Mouse (Mus musculus): Measurements from ENCODE around the gene Stac. TPM values are rescaled to one million over a fixed set of nuclear protein-coding genes. Genes with fewer than 3 reads are reported as not detected.
A peak's percentile ranks its signal among the peaks of the same experiment; 100 is the strongest.

The Stac gene
- 7.2 and 10.5 TPM in 2 replicates for polyA plus RNA-seq (2014; fragmentation: Nextera tagmentation; extraction: Ambion mirVana)

DNA sequence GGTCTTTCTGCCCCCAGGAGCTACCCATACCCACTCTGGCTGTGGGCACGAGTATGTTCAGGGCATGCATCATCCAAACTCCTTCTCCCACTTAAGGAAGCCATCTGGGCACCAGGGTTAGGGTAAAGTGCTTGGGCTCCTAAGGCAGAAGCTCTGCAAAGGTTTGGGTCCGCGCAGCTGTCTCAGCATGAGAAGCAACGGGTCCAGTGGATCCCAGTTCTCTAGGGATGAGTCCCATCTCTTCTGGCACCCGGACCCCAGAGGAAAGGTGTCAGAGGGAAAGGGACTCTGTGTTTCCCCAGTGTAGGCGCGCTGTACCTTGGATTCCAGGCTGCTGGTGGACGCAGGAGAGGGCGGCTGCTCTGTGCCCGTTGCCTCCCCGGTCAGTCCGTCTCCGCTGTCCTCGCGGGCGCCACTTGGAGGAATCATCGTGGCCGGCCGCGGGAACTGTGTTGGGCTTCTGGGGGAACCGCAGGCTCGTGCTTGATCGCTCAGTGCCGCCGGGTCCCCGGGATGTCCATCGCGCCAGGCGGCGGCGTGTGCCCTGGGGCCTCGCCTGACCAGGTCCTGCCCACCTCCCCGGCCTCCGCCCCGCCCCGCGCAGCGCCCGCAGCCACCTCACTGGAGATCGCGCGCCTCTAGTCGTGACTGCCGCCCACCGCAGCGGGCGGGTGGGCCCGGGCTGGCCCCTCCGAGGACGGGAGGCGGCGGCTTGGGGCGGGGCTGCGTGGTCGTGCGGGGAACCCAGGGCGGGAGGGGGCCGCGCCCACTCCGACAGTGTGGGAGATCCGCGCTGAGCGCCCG, at the start of gene Stac:
Gene Stac (minus strand): TSS at position 669 of the 804 bp plus-strand sequence.
- H3K4me3 ChIP-seq (ENCODE audit: low read depth, low read length), result peak within 1 kb of the TSS; percentile 47
- H3K9me3 ChIP-seq (ENCODE audit: control insufficient read depth, low read length), result no peaks in the 10 kb centered on the region
- peak; percentile 82 for ATAC-seq (ENCODE audit: low read depth)
- H3K27me3 ChIP-seq (ENCODE audit: control insufficient read depth, insufficient read depth, low read length), result no peaks in the 10 kb centered on the region
- H3K4me1 ChIP-seq (ENCODE audit: control insufficient read depth, insufficient read depth, low read length), result no peaks in the 10 kb centered on the region
- peak within 1 kb of the TSS; percentile 93 for H3K4me2 ChIP-seq (ENCODE audit: low read depth, low read length)
- 2% methylated on average over 51 of the region's 64 CpGs for WGBS
- peak within 1 kb of the TSS; percentile 57 for H3K9ac ChIP-seq (replicated peaks; ENCODE audit: low read depth, low read length)
- no peak within 1 kb of the TSS for H3K27ac ChIP-seq (ENCODE audit: low read depth, low read length)
- no peaks in the 10 kb centered on the region for H3K36me3 ChIP-seq (ENCODE audit: control insufficient read depth, insufficient read depth, low read length)

DNA sequence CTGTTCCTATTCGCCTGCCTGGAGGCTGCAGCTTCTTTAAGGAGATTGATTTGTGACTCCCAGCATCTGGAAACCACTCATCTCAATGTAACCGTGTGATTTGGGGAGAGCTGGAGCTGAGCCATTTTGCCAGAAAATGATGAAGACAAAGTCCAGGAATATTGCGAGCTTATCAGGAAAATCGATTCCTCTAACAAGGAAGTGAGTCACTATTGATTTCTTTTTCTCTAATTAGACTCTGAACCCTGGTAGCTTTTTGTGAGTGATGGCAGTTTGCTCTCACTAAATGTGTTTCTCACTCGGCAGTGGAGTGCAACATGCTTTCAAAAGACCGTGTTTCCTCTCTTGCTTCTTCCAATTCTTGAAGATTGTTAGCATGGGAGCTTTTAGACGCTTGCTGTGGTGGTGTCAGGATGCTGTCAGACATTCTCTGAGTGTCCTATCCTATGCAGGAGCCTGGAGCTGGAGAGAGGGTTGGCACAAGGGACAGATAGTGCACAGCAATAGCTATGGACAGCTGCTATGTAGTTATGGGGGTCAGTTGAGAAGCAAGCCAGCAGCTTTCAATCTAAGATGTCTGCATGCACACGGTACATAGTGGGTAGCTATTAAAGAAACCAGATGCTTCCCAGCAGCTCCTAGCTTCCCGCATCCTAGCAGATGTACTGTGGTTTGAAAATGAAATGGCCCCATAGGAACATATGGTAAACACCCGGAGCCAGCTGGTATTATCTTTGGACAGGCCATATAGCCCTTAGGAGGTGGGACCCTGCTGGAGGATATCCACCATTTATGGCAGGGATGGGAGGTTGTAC, 49.5 kb upstream of the Stac start:
- no peak overlapping the region for H3K9ac ChIP-seq (replicated peaks; ENCODE audit: low read depth, low read length)
- peak; percentile 31; the same call in 1 of the 2 replicates for ATAC-seq (ENCODE audit: low read depth)
- H3K4me3 ChIP-seq (ENCODE audit: low read depth, low read length), result no peak overlapping the region
- WGBS, result 53% methylated on average over 10 of the region's 10 CpGs
- no peaks in the 10 kb centered on the region for H3K36me3 ChIP-seq (ENCODE audit: control insufficient read depth, insufficient read depth, low read length)
- H3K27ac ChIP-seq (ENCODE audit: low read depth, low read length), result no peak overlapping the region
- no peaks in the 10 kb centered on the region for H3K27me3 ChIP-seq (ENCODE audit: control insufficient read depth, insufficient read depth, low read length)
- H3K4me2 ChIP-seq (ENCODE audit: low read depth, low read length), result no peak overlapping the region
- no peaks in the 10 kb centered on the region for H3K9me3 ChIP-seq (ENCODE audit: control insufficient read depth, low read length)
- H3K4me1 ChIP-seq (ENCODE audit: control insufficient read depth, insufficient read depth, low read length), result no peaks in the 10 kb centered on the region

DNA sequence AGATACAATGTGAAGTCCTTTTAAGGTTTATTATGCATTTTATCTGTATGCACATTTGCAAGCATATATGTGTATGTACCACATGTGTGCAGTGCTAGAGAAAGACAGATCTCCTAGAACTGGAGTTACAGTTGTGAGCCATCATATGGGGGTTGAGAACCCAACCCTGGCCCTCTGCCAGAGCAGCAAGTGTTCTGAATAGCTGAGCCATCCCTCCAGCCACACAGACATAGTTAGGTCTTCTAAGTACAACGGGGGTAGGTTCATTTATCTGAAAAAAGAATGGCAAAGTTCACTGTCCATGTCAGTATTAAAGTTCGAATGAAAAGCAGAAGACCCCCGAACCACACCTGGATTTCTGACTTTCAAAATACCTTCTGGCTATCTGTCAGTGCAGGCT, 48.9 kb upstream of the Stac start:
- no peaks in the 10 kb centered on the region for H3K4me1 ChIP-seq (ENCODE audit: control insufficient read depth, insufficient read depth, low read length)
- no peak overlapping the region for H3K27ac ChIP-seq (ENCODE audit: low read depth, low read length)
- WGBS, result 72% methylated on average over 3 of the region's 3 CpGs
- no peak overlapping the region for H3K4me2 ChIP-seq (ENCODE audit: low read depth, low read length)
- no peak overlapping the region for H3K4me3 ChIP-seq (ENCODE audit: low read depth, low read length)
- H3K27me3 ChIP-seq (ENCODE audit: control insufficient read depth, insufficient read depth, low read length), result no peaks in the 10 kb centered on the region
- no peaks in the 10 kb centered on the region for H3K9me3 ChIP-seq (ENCODE audit: control insufficient read depth, low read length)
- ATAC-seq (ENCODE audit: low read depth), result no peak
- no peaks in the 10 kb centered on the region for H3K36me3 ChIP-seq (ENCODE audit: control insufficient read depth, insufficient read depth, low read length)
- H3K9ac ChIP-seq (replicated peaks; ENCODE audit: low read depth, low read length), result no peak overlapping the region

GRCm38 (mm10) chr9:111737796-111738195, 47.6 kb upstream of the Stac start:
- WGBS, result 77% methylated on average over 2 of the region's 2 CpGs
- Histone ChIP-seq H3K27me3 (ENCODE audit: control insufficient read depth, insufficient read depth, low read length) (no peaks in the 10 kb centered on the region), H3K4me3 (ENCODE audit: low read depth, low read length) (no peak overlapping the region), H3K9me3 (ENCODE audit: control insufficient read depth, low read length) (no peaks in the 10 kb centered on the region), H3K27ac (ENCODE audit: low read depth, low read length) (no peak overlapping the region), H3K4me2 (ENCODE audit: low read depth, low read length) (no peak overlapping the region), H3K9ac (replicated peaks; ENCODE audit: low read depth, low read length) (no peak overlapping the region), H3K36me3 (ENCODE audit: control insufficient read depth, insufficient read depth, low read length) (no peaks in the 10 kb centered on the region), H3K4me1 (ENCODE audit: control insufficient read depth, insufficient read depth, low read length) (no peaks in the 10 kb centered on the region)
- no peak for ATAC-seq (ENCODE audit: low read depth)

DNA sequence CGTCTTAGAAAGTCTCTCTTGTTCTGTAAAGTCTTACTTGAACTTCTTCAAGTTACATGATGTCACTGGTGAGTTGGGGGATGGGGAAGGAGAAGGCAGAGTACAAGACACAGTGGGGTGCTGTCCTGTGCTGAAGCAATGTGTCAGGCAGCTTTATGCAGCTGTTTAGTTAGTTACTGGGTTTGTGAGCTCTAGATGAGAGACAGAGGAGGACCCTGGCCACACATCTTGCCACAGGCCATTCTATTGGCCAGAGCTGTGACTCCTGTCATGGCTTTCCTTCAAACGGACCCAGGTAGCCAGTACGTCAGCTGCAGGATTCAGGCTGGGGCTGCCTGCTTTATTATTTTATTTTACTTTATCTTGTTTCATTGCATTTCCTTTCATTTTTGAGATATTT, 45.8 kb upstream of the Stac start:
- WGBS, result 70% methylated on average over 3 of the region's 3 CpGs

GRCm38 (mm10) chr9:111731939-111732670, 42.0 kb upstream of the Stac start:
- Histone ChIP-seq H3K27ac (ENCODE audit: low read depth, low read length) (no peak overlapping the region), H3K9ac (replicated peaks; ENCODE audit: low read depth, low read length) (no peak overlapping the region), H3K4me1 (ENCODE audit: control insufficient read depth, insufficient read depth, low read length) (no peaks in the 10 kb centered on the region), H3K9me3 (ENCODE audit: control insufficient read depth, low read length) (no peaks in the 10 kb centered on the region), H3K27me3 (ENCODE audit: control insufficient read depth, insufficient read depth, low read length) (no peaks in the 10 kb centered on the region), H3K4me3 (ENCODE audit: low read depth, low read length) (no peak overlapping the region), H3K36me3 (ENCODE audit: control insufficient read depth, insufficient read depth, low read length) (no peaks in the 10 kb centered on the region), H3K4me2 (ENCODE audit: low read depth, low read length) (no peak overlapping the region)
- ATAC-seq (ENCODE audit: low read depth), result no peak
- 81% methylated on average over 9 of the region's 9 CpGs for WGBS

More for the DNA sequence above, 45.8 kb upstream of the Stac start:
- Histone ChIP-seq H3K4me2 (ENCODE audit: low read depth, low read length) (no peak overlapping the region), H3K36me3 (ENCODE audit: control insufficient read depth, insufficient read depth, low read length) (no peaks in the 10 kb centered on the region), H3K27me3 (ENCODE audit: control insufficient read depth, insufficient read depth, low read length) (no peaks in the 10 kb centered on the region), H3K4me3 (ENCODE audit: low read depth, low read length) (no peak overlapping the region), H3K9ac (replicated peaks; ENCODE audit: low read depth, low read length) (no peak overlapping the region), H3K27ac (ENCODE audit: low read depth, low read length) (no peak overlapping the region), H3K9me3 (ENCODE audit: control insufficient read depth, low read length) (no peaks in the 10 kb centered on the region), H3K4me1 (ENCODE audit: control insufficient read depth, insufficient read depth, low read length) (no peaks in the 10 kb centered on the region)
- no peak for ATAC-seq (ENCODE audit: low read depth)

- H3K27ac ChIP-seq (ENCODE audit: low read depth, low read length), result no peak overlapping the region
- ATAC-seq (ENCODE audit: low read depth), result no peak
- no peak overlapping the region for H3K4me3 ChIP-seq (ENCODE audit: low read depth, low read length)
- no peaks in the 10 kb centered on the region for H3K4me1 ChIP-seq (ENCODE audit: control insufficient read depth, insufficient read depth, low read length)
- WGBS, result 18% methylated on average over 5 of the region's 5 CpGs
- H3K9ac ChIP-seq (replicated peaks; ENCODE audit: low read depth, low read length), result no peak overlapping the region
- no peaks in the 10 kb centered on the region for H3K9me3 ChIP-seq (ENCODE audit: control insufficient read depth, low read length)
- no peaks in the 10 kb centered on the region for H3K36me3 ChIP-seq (ENCODE audit: control insufficient read depth, insufficient read depth, low read length)
- H3K4me2 ChIP-seq (ENCODE audit: low read depth, low read length), result no peak overlapping the region
- no peaks in the 10 kb centered on the region for H3K27me3 ChIP-seq (ENCODE audit: control insufficient read depth, insufficient read depth, low read length)
Measured at GRCm38 (mm10) chr9:111724981-111725593, 34.9 kb upstream of the Stac start.

GRCm38 (mm10) chr9:111714457-111714856, 24.3 kb upstream of the Stac start:
- no peak overlapping the region for H3K27ac ChIP-seq (ENCODE audit: low read depth, low read length)
- ATAC-seq (ENCODE audit: low read depth), result no peak
- no peaks in the 10 kb centered on the region for H3K4me1 ChIP-seq (ENCODE audit: control insufficient read depth, insufficient read depth, low read length)
- no peaks in the 10 kb centered on the region for H3K9me3 ChIP-seq (ENCODE audit: control insufficient read depth, low read length)
- 73% methylated on average over 3 of the region's 3 CpGs for WGBS
- no peak overlapping the region for H3K9ac ChIP-seq (replicated peaks; ENCODE audit: low read depth, low read length)
- H3K4me3 ChIP-seq (ENCODE audit: low read depth, low read length), result no peak overlapping the region
- no peaks in the 10 kb centered on the region for H3K27me3 ChIP-seq (ENCODE audit: control insufficient read depth, insufficient read depth, low read length)
- no peak overlapping the region for H3K4me2 ChIP-seq (ENCODE audit: low read depth, low read length)
- no peaks in the 10 kb centered on the region for H3K36me3 ChIP-seq (ENCODE audit: control insufficient read depth, insufficient read depth, low read length)

Measured in neural tube, embryonic 14.5 days (tissue).